Mouse (Mus musculus) ES-Bruce4 (cell line): ENCODE data around the gene Extl2. TPM values are rescaled to one million over a fixed set of nuclear protein-coding genes. Genes with fewer than 3 reads are reported as not detected.
A peak's percentile ranks its signal among the peaks of the same experiment; 100 is the strongest.

Source experiments
- H3K27ac ChIP-seq: 2 replicates; pipeline ENCODE4 v1.5.1; 2012; ENCODE audit warnings: low read length, inconsistent platforms; ENCODE audit not compliant: insufficient read depth
- H3K27me3 ChIP-seq: 2 replicates; pipeline ENCODE4 v1.6.1; 2012; ENCODE audit warnings: mild to moderate bottlenecking, low read length, inconsistent platforms; ENCODE audit not compliant: control insufficient read depth, poor library complexity, insufficient read depth, severe bottlenecking
- H3K36me3 ChIP-seq: 2 replicates; pipeline ENCODE4 v1.6.1; 2012; ENCODE audit warnings: inconsistent platforms, mild to moderate bottlenecking, low read length, moderate library complexity; ENCODE audit not compliant: control insufficient read depth, poor library complexity, insufficient read depth, severe bottlenecking
- H3K4me1 ChIP-seq: one replicate; pipeline ENCODE4 v1.8.1; 2011; ENCODE audit warnings: low read length; ENCODE audit not compliant: control insufficient read depth, insufficient read depth
- H3K4me3 ChIP-seq: 2 replicates; pipeline ENCODE4 v1.5.1; 2011; ENCODE audit warnings: low read depth, mild to moderate bottlenecking, low read length
- H3K9ac ChIP-seq: 2 replicates; pipeline ENCODE4 v1.6.1; 2012; ENCODE audit warnings: low read depth, mild to moderate bottlenecking, inconsistent platforms; ENCODE audit not compliant: poor library complexity, severe bottlenecking
- H3K9me3 ChIP-seq: replicated peaks from 2 replicates; pipeline ENCODE4 v1.6.1; 2012; ENCODE audit warnings: mild to moderate bottlenecking, low read length, inconsistent platforms; ENCODE audit not compliant: control insufficient read depth, poor library complexity, insufficient read depth, severe bottlenecking
- CTCF ChIP-seq: IDR thresholded peaks from one replicate; pipeline ENCODE4 v1.8.1; 2011; ENCODE audit warnings: low read depth, low read length
- EP300 ChIP-seq: IDR thresholded peaks from 2 replicates; pipeline ENCODE4 v1.6.1; 2011; ENCODE audit warnings: low read depth, low read length; ENCODE audit not compliant: insufficient read depth
- POLR2A ChIP-seq: IDR thresholded peaks from one replicate; pipeline ENCODE4 v1.8.1; 2011; ENCODE audit warnings: low read length; ENCODE audit not compliant: insufficient read depth
- polyA plus RNA-seq: library from polyadenylated mRNA; stranded (reverse); fragments of >200 nt; gene quantifications from 2 replicates; pipeline ENCODE4 v1.2.4, GENCODE M21; 2011; ENCODE audit warnings: low read depth; ENCODE audit not compliant: missing spikeins, insufficient read depth, insufficient read length

Extl2 gene
- polyA plus RNA-seq, 1 experiment = 11.0 TPM

DNA sequence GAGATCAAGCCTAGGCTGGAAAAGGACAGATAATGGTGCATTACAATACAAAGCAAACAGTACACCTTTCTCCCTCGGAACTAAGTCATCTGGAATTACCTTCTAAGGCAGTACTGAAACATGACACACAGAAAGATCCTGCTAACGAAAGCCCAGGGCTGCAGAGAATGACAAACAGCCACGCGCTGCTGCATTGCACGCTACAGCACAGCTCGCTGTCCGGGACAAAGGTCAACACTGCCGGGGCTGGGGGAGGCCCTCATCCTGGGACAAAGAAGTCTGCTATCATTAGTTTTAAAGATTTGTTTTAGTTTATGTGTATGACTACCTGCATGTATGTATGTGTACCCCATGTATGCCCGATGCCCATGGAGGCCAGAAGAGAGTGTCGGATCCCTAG is 14.2 kb upstream of the Extl2 start:
- H3K27me3 ChIP-seq = no peaks in the 10 kb centered on the region
- peaks cover 2% of the 10 kb centered on the region; the same call in 1 of the 2 replicates for H3K36me3 ChIP-seq
- H3K9me3 ChIP-seq = no peaks in the 10 kb centered on the region; the same call in 1 of the 2 replicates
- H3K4me3 ChIP-seq = no peak overlapping the region
- H3K9ac ChIP-seq = no peak overlapping the region
- no peaks in the 10 kb centered on the region for H3K4me1 ChIP-seq
- no peak overlapping the region for H3K27ac ChIP-seq
- no peak for TF ChIP-seq CTCF
- TF ChIP-seq EP300 = no peak
- no peak for TF ChIP-seq POLR2A

DNA sequence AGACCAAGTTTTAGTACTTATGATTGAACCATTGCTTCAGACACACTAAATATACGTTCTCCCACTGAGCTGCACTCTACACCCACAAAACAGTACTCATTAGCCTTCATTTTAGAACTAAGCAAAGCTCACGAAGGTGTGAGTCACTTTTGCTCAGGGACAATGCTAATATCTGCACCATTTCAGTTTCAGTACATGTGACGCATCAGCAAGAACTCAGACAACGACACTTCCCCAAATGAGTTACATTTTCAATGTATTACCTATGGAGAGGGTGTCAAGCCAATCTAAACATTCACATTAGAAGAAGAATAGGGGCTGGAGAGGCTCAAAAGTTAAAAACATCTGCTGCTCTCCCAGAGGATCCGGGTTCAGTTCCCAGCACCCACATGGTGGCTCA is 10.3 kb upstream of the Extl2 start:
- no peak overlapping the region for H3K27ac ChIP-seq
- no peaks in the 10 kb centered on the region for H3K4me1 ChIP-seq
- H3K9me3 ChIP-seq = peaks cover 3% of the 10 kb centered on the region; the same call in 1 of the 2 replicates
- TF ChIP-seq CTCF (no peak), POLR2A (no peak), EP300 (no peak)
- no peak overlapping the region for H3K9ac ChIP-seq
- H3K27me3 ChIP-seq = no peaks in the 10 kb centered on the region
- H3K4me3 ChIP-seq = no peak overlapping the region
- H3K36me3 ChIP-seq = no peaks in the 10 kb centered on the region; the same call in 1 of the 2 replicates

DNA sequence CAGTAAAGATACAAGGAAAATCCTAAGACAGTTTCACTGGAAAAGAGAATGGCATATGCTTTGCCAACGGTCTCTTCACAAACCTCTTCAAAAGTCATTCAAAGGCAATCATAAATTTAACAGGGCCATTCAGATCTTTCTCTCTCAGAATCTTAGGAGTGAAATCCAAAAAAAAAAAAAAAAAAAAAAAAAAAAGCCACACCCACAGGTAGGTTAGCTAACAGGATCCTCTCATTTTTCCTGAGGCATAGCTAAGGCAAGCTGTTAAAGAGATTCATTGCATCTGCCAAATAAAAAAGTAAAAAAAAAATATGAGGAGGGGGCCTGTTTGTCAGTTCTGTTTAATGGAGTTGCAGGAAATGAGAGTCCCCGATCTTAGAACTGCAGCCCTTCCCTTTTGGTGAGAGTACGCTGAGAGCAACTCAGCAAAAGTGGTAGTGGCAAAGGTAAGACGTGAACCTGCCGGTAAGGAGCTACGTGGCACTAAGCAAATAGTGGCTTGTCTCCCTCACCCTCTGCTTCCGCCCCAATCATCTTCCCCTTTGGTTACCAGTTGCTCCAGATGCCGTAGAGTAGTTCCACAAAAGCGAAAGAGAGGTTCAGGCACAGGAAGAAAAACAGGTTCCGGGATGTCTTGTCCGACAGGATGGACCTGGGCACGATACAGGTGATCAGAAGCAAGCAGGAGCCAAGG is 831 bp upstream of the Extl2 start:
- no peaks in the 10 kb centered on the region for H3K9me3 ChIP-seq
- H3K36me3 ChIP-seq = no peaks in the 10 kb centered on the region; the same call in 1 of the 2 replicates
- H3K27ac ChIP-seq = 0 out of 2 replicates have a peak overlapping the region, but pooled peaks have one; percentile 8
- no peaks in the 10 kb centered on the region for H3K4me1 ChIP-seq
- H3K27me3 ChIP-seq = no peaks in the 10 kb centered on the region
- H3K9ac ChIP-seq = peak overlapping the region; percentile 71
- peak overlapping the region; percentile 96 for H3K4me3 ChIP-seq
- no peak for TF ChIP-seq POLR2A
- TF ChIP-seq CTCF = no peak
- TF ChIP-seq EP300 = no peak

DNA sequence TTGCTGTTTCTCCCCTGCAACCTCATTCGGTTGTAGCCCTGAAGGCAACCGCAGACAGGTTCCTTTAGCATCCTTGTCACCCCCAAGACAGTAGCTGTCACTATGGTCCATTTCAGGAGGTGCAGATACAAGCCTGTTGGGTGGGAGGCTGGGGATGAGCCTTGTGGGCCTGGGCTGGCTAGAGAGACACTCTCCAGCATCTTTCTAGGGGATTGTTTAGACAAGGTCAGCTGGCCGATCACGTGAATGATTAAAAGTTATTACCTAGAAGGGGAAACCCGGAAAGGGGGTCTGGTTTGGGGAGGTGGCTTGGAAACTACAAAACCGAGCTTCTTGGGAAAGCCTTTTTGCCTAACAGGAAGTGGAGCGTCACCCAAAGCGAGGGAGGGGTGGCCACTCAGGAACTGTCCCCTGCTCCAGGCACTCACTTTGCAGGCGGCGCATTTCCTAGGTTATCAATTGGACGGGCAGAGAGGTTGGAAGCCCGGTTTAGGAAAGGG is 729 bp downstream of the Extl2 start:
- Histone ChIP-seq H3K27ac (0 out of 2 replicates have a peak overlapping the region, but pooled peaks have one; percentile 5), H3K4me3 (peak overlapping the region; percentile 64), H3K27me3 (no peaks in the 10 kb centered on the region), H3K9me3 (no peaks in the 10 kb centered on the region), H3K4me1 (no peaks in the 10 kb centered on the region), H3K36me3 (no peaks in the 10 kb centered on the region), H3K9ac (peak overlapping the region; percentile 19; the same call in 1 of the 2 replicates)
- TF ChIP-seq POLR2A (no peak), CTCF (no peak)

DNA sequence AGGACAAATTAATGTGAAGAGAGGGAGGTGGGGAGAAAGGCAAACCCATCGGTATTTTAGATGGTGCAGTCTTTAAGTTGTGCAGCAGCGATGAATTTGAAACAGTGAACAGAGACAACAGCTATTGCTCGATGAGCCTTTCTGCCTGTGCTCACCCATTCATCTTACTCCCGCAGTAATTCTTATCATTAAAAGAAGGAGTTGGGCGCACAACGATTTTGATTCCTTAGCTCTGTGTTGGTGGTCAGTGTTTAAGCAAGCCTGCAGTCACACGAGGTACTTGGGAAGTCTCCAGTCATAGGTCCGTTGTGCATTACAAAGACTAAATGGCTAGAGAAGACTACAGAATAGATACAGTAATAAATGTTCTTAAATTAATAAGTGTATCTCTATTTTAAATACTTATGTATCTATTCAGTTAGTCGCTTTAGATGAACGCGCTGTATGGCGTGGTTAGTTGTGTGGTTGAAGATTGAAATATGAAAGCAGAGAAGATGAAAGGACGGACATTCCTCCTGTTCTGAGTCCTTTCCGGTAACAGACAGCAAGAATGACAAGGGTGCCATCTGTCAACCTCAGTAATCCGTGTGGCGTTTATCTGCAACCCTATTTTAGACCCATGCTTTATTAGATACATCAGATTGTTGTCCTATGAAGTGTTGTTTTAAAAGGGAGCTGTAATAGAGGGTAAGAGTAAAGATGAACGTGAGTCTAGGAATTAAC is 2.5 kb downstream of the Extl2 start:
- H3K27ac ChIP-seq = no peak overlapping the region
- TF ChIP-seq EP300 (no peak), CTCF (no peak), POLR2A (no peak)
- no peak overlapping the region for H3K4me3 ChIP-seq
- no peaks in the 10 kb centered on the region for H3K27me3 ChIP-seq
- H3K4me1 ChIP-seq = no peaks in the 10 kb centered on the region
- H3K9ac ChIP-seq = no peak overlapping the region
- no peaks in the 10 kb centered on the region for H3K36me3 ChIP-seq
- no peaks in the 10 kb centered on the region for H3K9me3 ChIP-seq

DNA sequence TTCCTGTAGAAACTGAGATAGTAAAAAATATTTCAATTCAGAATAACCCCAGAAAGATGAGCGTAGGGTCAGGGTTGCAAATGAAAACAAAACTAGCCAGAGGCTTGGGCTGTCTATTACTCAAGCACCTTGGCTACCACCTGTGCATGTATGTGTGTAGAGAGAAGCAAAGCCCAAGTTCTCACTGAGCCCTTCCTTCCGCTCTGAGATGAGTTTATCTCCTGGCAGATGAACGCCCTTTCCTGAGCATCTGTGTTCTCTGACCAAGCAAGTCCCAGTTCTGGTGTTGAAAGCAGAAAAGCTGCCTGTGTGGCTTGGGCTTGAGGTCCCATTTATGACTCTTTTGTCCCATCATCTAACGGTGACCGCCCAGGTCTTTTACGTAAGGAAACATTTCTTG is 7.6 kb downstream of the Extl2 start:
- no peak overlapping the region for H3K9ac ChIP-seq
- no peaks in the 10 kb centered on the region for H3K36me3 ChIP-seq
- H3K4me1 ChIP-seq = no peaks in the 10 kb centered on the region
- no peaks in the 10 kb centered on the region for H3K27me3 ChIP-seq
- no peak overlapping the region for H3K27ac ChIP-seq
- TF ChIP-seq POLR2A (no peak), CTCF (no peak), EP300 (no peak)
- H3K9me3 ChIP-seq = no peaks in the 10 kb centered on the region
- no peak overlapping the region for H3K4me3 ChIP-seq
